ENCODE assay signal across 9 mouse cellular contexts in the genomic region with DNA sequence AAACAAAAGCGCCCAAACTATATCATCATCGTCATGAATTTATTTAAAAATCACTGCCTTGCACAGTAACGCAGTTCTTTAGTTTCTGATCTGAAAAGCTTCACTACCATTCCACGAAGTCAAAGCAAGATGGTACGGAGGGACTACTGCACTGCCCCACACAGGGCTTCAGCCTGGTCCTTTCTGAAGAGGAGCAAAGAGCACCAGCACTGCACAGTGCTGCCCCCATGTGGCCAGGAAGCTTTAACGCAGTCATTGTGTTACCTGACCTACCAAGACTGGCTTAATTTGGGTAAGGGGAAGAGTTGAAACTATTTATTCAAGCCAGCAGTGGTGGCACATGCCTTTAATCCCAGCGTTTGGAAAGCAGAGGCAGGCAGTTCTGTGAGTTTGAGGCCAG.
DNase-seq lines count a peak whose midpoint lies in the region; ATAC-seq and TF ChIP-seq lines count a peak whose summit lies in the region.
"Had no signal": no experiment of that assay in that cellular context is flagged by ENCODE, and none has a peak within 500 bp of the region (broad histone marks: within the 10 kb centered on the region; RNA-seq: fewer than 3 reads in every experiment).

No protein-coding gene starts in this region.

- H3K27me3 ChIP-seq in liver, adult 2 months (ENCODE audit: control insufficient read depth, insufficient read depth, low read length), result no peaks in the 10 kb centered on the region
- H3K27me3 ChIP-seq in liver, embryonic 11.5 days (replicated peaks; ENCODE audit: control insufficient read depth, insufficient read depth, low read length), result no peaks in the 10 kb centered on the region
- H3K27me3 ChIP-seq in lung, embryonic 14.5 days (ENCODE audit: insufficient read depth, low read length), result no peaks in the 10 kb centered on the region

- no peaks in the 10 kb centered on the region for H3K9me3 ChIP-seq in liver, embryonic 11.5 days (ENCODE audit: control insufficient read depth, low read length)
- no peaks in the 10 kb centered on the region for H3K9me3 ChIP-seq in lung, embryonic 14.5 days (ENCODE audit: low read depth, low read length)
- H3K9me3 ChIP-seq: megakaryocyte, embryonic 14.5 days had no signal

- no peak overlapping the region for H3K27ac ChIP-seq in liver, adult 2 months (replicated peaks; ENCODE audit: insufficient read depth, low read depth, low read length)
- no peak overlapping the region for H3K27ac ChIP-seq in liver, embryonic 11.5 days (ENCODE audit: low read depth, low read length)
- H3K27ac ChIP-seq in lung, embryonic 14.5 days (ENCODE audit: low read depth), result no peak overlapping the region

- H3K4me1 ChIP-seq in liver, adult 2 months (ENCODE audit: control insufficient read depth, insufficient read depth, low read length), result no peaks in the 10 kb centered on the region
- H3K4me1 ChIP-seq in liver, embryonic 11.5 days (replicated peaks; ENCODE audit: control insufficient read depth, insufficient read depth, low read length), result no peaks in the 10 kb centered on the region; the same call in 1 of the 2 replicates
- H3K4me1 ChIP-seq in lung, embryonic 14.5 days (ENCODE audit: insufficient read depth), result no peaks in the 10 kb centered on the region

- no peak overlapping the region for H3K4me2 ChIP-seq in liver, embryonic 11.5 days
- H3K4me2 ChIP-seq in lung, embryonic 14.5 days, result no peak overlapping the region

- peak; percentile 25 for DNase-seq in liver, adult 2 months (ENCODE audit: extremely low read depth, low read depth, low spot score)
- DNase-seq in liver, embryonic 11.5 days (ENCODE audit: low spot score), result no peak
- peak; percentile 38 for DNase-seq in WW6 (ENCODE audit: low read depth, low spot score)
- DNase-seq in cerebellum, adult 9-10 months, result peak; percentile 48
- peak; percentile 82 for DNase-seq in lung, embryonic 14.5 days
- peak; percentile 23 for DNase-seq in retina, adult 2 months (ENCODE audit: low read depth, low spot score)

- no peak for ATAC-seq in liver, embryonic 11.5 days (replicated peaks; ENCODE audit: low FRiP score)
- ATAC-seq in frontal cortex, adult (ENCODE audit: low TSS enrichment), result peak; percentile 72
- ATAC-seq in lung, embryonic 14.5 days (ENCODE audit: insufficient read depth), result no peak
- no peak for ATAC-seq in activated CD4-positive, CD25-positive, alpha-beta regulatory T cell, adult 4 months

- H3K9ac ChIP-seq in liver, adult 2 months (ENCODE audit: low read depth, low read length), result no peak overlapping the region
- no peak overlapping the region for H3K9ac ChIP-seq in liver, embryonic 11.5 days (ENCODE audit: low read depth, low read length)
- H3K9ac ChIP-seq in lung, embryonic 14.5 days, result no peak overlapping the region

- TF ChIP-seq POLR2A in liver, adult 2 months (IDR thresholded peaks at IDR 0.05; ENCODE audit: extremely low read depth, insufficient read depth, low read length), result no peak

- 43% methylated on average over 7 of the region's 7 CpGs for WGBS in liver, adult 2 months
- WGBS in liver, embryonic 11.5 days, result 39% methylated on average over 7 of the region's 7 CpGs
- 41% methylated on average over 7 of the region's 7 CpGs for WGBS in lung, embryonic 14.5 days

- H3K4me3 ChIP-seq in liver, adult 2 months (ENCODE audit: insufficient read depth, low read depth, low read length), result no peak overlapping the region
- H3K4me3 ChIP-seq in liver, embryonic 11.5 days (ENCODE audit: low read depth, low read length), result no peak overlapping the region
- no peak overlapping the region for H3K4me3 ChIP-seq in lung, embryonic 14.5 days (ENCODE audit: low read depth, low read length)
- H3K4me3 ChIP-seq: megakaryocyte, embryonic 14.5 days had no signal

- peaks cover 4% of the 10 kb centered on the region; the same call in 1 of the 2 replicates for H3K36me3 ChIP-seq in liver, adult 2 months (ENCODE audit: control insufficient read depth, insufficient read depth, low read length)
- no peaks in the 10 kb centered on the region for H3K36me3 ChIP-seq in liver, embryonic 11.5 days (ENCODE audit: control insufficient read depth, insufficient read depth, low read length)
- H3K36me3 ChIP-seq in lung, embryonic 14.5 days (ENCODE audit: insufficient read depth), result no peaks in the 10 kb centered on the region

- H3K79me2 ChIP-seq in liver, adult 2 months (ENCODE audit: control insufficient read depth, insufficient read depth, low read length), result no peaks in the 10 kb centered on the region

- TF ChIP-seq CTCF in liver, adult 2 months (IDR thresholded peaks at IDR 0.05; ENCODE audit: low read depth, low read length), result peak; percentile 94
- peak; percentile 92 for TF ChIP-seq CTCF in lung, embryonic 14.5 days (IDR thresholded peaks at IDR 0.05; ENCODE audit: low read depth)
